Mouse (Mus musculus) ZHBTc4 (cell line): ENCODE data around the gene Lpcat1.

Experiments
- DNase-seq: peaks from one replicate; pipeline ENCODE4 v3.0.0-alpha.2; 2011; ENCODE audit warnings: low read depth, low spot score

Gene Lpcat1

GRCm38 (mm10) chr13:73467034-73467420, at the start of gene Lpcat1:
Lpcat1 (plus strand) TSS chr13:73467197.
- DNase-seq = peak; percentile 95

- DNase-seq = peak; percentile 65
These were observed 49.3 kb upstream of the Lpcat1 start for GRCm38 (mm10) chr13:73417478-73418220.

GRCm38 (mm10) chr13:73418297-73418696, 48.7 kb upstream of the Lpcat1 start:
- no peak for DNase-seq

- no peak for DNase-seq
These were observed 47.8 kb upstream of the Lpcat1 start for GRCm38 (mm10) chr13:73419244-73419643.

- DNase-seq = no peak
These were observed 44.0 kb upstream of the Lpcat1 start for GRCm38 (mm10) chr13:73423043-73423442.

GRCm38 (mm10) chr13:73425035-73425434, 42.0 kb upstream of the Lpcat1 start:
- no peak for DNase-seq

GRCm38 (mm10) chr13:73425839-73426490, 41.0 kb upstream of the Lpcat1 start:
- DNase-seq = peak; percentile 79

GRCm38 (mm10) chr13:73426587-73426986, 40.4 kb upstream of the Lpcat1 start:
- DNase-seq = no peak

GRCm38 (mm10) chr13:73429605-73430321, 37.2 kb upstream of the Lpcat1 start:
- DNase-seq = no peak

- peak; percentile 30 for DNase-seq
These were observed 34.4 kb upstream of the Lpcat1 start for GRCm38 (mm10) chr13:73432466-73433149.

- DNase-seq = peak; percentile 34
These were observed 33.1 kb upstream of the Lpcat1 start for GRCm38 (mm10) chr13:73433681-73434535.

- no peak for DNase-seq
These were observed 32.3 kb upstream of the Lpcat1 start for GRCm38 (mm10) chr13:73434687-73435086.

- DNase-seq = no peak
These were observed 31.3 kb upstream of the Lpcat1 start for GRCm38 (mm10) chr13:73435662-73436061.

GRCm38 (mm10) chr13:73439057-73439456, 27.9 kb upstream of the Lpcat1 start:
- no peak for DNase-seq

- DNase-seq = no peak
These were observed 26.0 kb upstream of the Lpcat1 start for GRCm38 (mm10) chr13:73441032-73441431.

GRCm38 (mm10) chr13:73441686-73442085, 25.3 kb upstream of the Lpcat1 start:
- DNase-seq = no peak

GRCm38 (mm10) chr13:73442431-73442830, 24.6 kb upstream of the Lpcat1 start:
- no peak for DNase-seq

- DNase-seq = no peak
These were observed 23.7 kb upstream of the Lpcat1 start for GRCm38 (mm10) chr13:73443093-73443821.

- DNase-seq = no peak
These were observed 21.9 kb upstream of the Lpcat1 start for GRCm38 (mm10) chr13:73445087-73445486.

GRCm38 (mm10) chr13:73446076-73446475, 20.9 kb upstream of the Lpcat1 start:
- DNase-seq = no peak
